Mouse (Mus musculus): Measurements from ENCODE around the gene Mrgprf. TPM values are rescaled to one million over a fixed set of nuclear protein-coding genes. Genes with fewer than 3 reads are reported as not detected.

Gene Mrgprf
- polyA plus RNA-seq (2012; rRNA removed) = 1.8 and 2.5 TPM in 2 replicates

GRCm38 (mm10) chr7:145300321-145301007 is at the start of gene Mrgprf:
Gene Mrgprf (plus strand): TSS chr7:145300828.
- no peak for DNase-seq (ENCODE audit: extremely low spot score in 1 of 2, low spot score in 1 of 2)

GRCm38 (mm10) chr7:145252715-145253476 is 47.7 kb upstream of the Mrgprf start:
- DNase-seq (ENCODE audit: extremely low spot score in 1 of 2, low spot score in 1 of 2) = peak in 1 of 2 experiments; percentile 88

- no peak for DNase-seq (ENCODE audit: extremely low spot score in 1 of 2, low spot score in 1 of 2)
Observed at GRCm38 (mm10) chr7:145253986-145254630, 46.5 kb upstream of the Mrgprf start.

GRCm38 (mm10) chr7:145256092-145256491 is 44.5 kb upstream of the Mrgprf start:
- no peak for DNase-seq (ENCODE audit: extremely low spot score in 1 of 2, low spot score in 1 of 2)

- DNase-seq (ENCODE audit: extremely low spot score in 1 of 2, low spot score in 1 of 2) = no peak
Observed at GRCm38 (mm10) chr7:145264202-145264601, 36.4 kb upstream of the Mrgprf start.

- no peak for DNase-seq (ENCODE audit: extremely low spot score in 1 of 2, low spot score in 1 of 2)
Observed at GRCm38 (mm10) chr7:145266011-145266410, 34.6 kb upstream of the Mrgprf start.

GRCm38 (mm10) chr7:145268890-145269289 is 31.7 kb upstream of the Mrgprf start:
- no peak for DNase-seq (ENCODE audit: extremely low spot score in 1 of 2, low spot score in 1 of 2)

- DNase-seq (ENCODE audit: extremely low spot score in 1 of 2, low spot score in 1 of 2) = no peak
Observed at GRCm38 (mm10) chr7:145270955-145271354, 29.7 kb upstream of the Mrgprf start.

GRCm38 (mm10) chr7:145275488-145275887 is 25.1 kb upstream of the Mrgprf start:
- DNase-seq (ENCODE audit: extremely low spot score in 1 of 2, low spot score in 1 of 2) = no peak

GRCm38 (mm10) chr7:145281396-145281795 is 19.2 kb upstream of the Mrgprf start:
- DNase-seq (ENCODE audit: extremely low spot score in 1 of 2, low spot score in 1 of 2) = no peak

- DNase-seq (ENCODE audit: extremely low spot score in 1 of 2, low spot score in 1 of 2) = no peak
Observed at GRCm38 (mm10) chr7:145283041-145283440, 17.6 kb upstream of the Mrgprf start.

GRCm38 (mm10) chr7:145283487-145284187 is 17.0 kb upstream of the Mrgprf start, which contains the start of gene Tpcn2:
Gene Tpcn2 (minus strand): TSS chr7:145284011.
- peak; percentile 76 to 94 for DNase-seq (ENCODE audit: extremely low spot score in 1 of 2, low spot score in 1 of 2)

GRCm38 (mm10) chr7:145284293-145284692 is 16.3 kb upstream of the Mrgprf start:
- no peak for DNase-seq (ENCODE audit: extremely low spot score in 1 of 2, low spot score in 1 of 2)

GRCm38 (mm10) chr7:145285476-145285875 is 15.2 kb upstream of the Mrgprf start:
- DNase-seq (ENCODE audit: extremely low spot score in 1 of 2, low spot score in 1 of 2) = no peak

- DNase-seq (ENCODE audit: extremely low spot score in 1 of 2, low spot score in 1 of 2) = no peak
Observed at GRCm38 (mm10) chr7:145287410-145287809, 13.2 kb upstream of the Mrgprf start.

GRCm38 (mm10) chr7:145289302-145289701 is 11.3 kb upstream of the Mrgprf start:
- DNase-seq (ENCODE audit: extremely low spot score in 1 of 2, low spot score in 1 of 2) = peak in 1 of 2 experiments; percentile 43

- DNase-seq (ENCODE audit: extremely low spot score in 1 of 2, low spot score in 1 of 2) = no peak
Observed at GRCm38 (mm10) chr7:145291847-145292246, 8.8 kb upstream of the Mrgprf start.

- DNase-seq (ENCODE audit: extremely low spot score in 1 of 2, low spot score in 1 of 2) = no peak
Observed at GRCm38 (mm10) chr7:145292726-145293125, 7.9 kb upstream of the Mrgprf start.

GRCm38 (mm10) chr7:145293859-145294258 is 6.8 kb upstream of the Mrgprf start:
- DNase-seq (ENCODE audit: extremely low spot score in 1 of 2, low spot score in 1 of 2) = no peak

GRCm38 (mm10) chr7:145298666-145299490 is 1.8 kb upstream of the Mrgprf start:
- no peak for DNase-seq (ENCODE audit: extremely low spot score in 1 of 2, low spot score in 1 of 2)
